Mouse (Mus musculus) G1E (cell line): ENCODE measurements around the gene Cgrrf1. TPM values are rescaled to one million over a fixed set of nuclear protein-coding genes. Genes with fewer than 3 reads are reported as not detected.

Experiments used
- ATAC-seq: 2 replicates; pipeline ENCODE4 v1.8.0; 2016; ENCODE audit warnings: mild to moderate bottlenecking; ENCODE audit not compliant: insufficient number of reproducible peaks, poor library complexity, low FRiP score, severe bottlenecking; ENCODE audit errors: extremely low read depth
- DNase-seq: peaks from one replicate; pipeline ENCODE4 v3.0.0; 2012; ENCODE audit warnings: low spot score
- H3K27me3 ChIP-seq: 2 replicates; pipeline ENCODE4 v1.6.1; 2012; ENCODE audit warnings: mild to moderate bottlenecking, low read length, inconsistent platforms; ENCODE audit not compliant: insufficient read depth
- H3K36me3 ChIP-seq: replicated peaks from 2 replicates; pipeline ENCODE3; 2012; ENCODE audit warnings: mild to moderate bottlenecking, inconsistent platforms
- H3K4me1 ChIP-seq: 2 replicates; pipeline ENCODE4 v1.6.1; 2012; ENCODE audit warnings: low read depth, low read length, inconsistent platforms, mixed read lengths; ENCODE audit not compliant: insufficient read depth
- H3K4me3 ChIP-seq: 2 replicates; pipeline ENCODE4 v1.5.1; 2012; ENCODE audit warnings: low read depth, mild to moderate bottlenecking, inconsistent platforms, low read length, moderate library complexity, mixed read lengths
- H3K9me3 ChIP-seq: replicated peaks from 2 replicates; pipeline ENCODE4 v1.6.1; 2012; ENCODE audit warnings: inconsistent platforms
- CTCF ChIP-seq: IDR thresholded peaks from 2 replicates; pipeline ENCODE4 v1.5.1; 2012; ENCODE audit warnings: low read depth, low read length, inconsistent platforms, mixed read lengths
- GATA1 ChIP-seq: IDR thresholded peaks from 2 replicates; pipeline ENCODE4 v1.6.1; 2012; ENCODE audit warnings: borderline replicate concordance, low read length, inconsistent platforms, mixed read lengths
- GATA2 ChIP-seq: IDR thresholded peaks from 2 replicates; pipeline ENCODE4 v1.6.1; 2012; ENCODE audit warnings: low read depth, low read length, inconsistent platforms, borderline replicate concordance
- POLR2AphosphoS5 ChIP-seq: IDR thresholded peaks from 2 replicates; pipeline ENCODE4 v1.6.1; 2012; ENCODE audit warnings: low read depth, low read length, inconsistent platforms; ENCODE audit not compliant: insufficient replicate concordance
- TAL1 ChIP-seq: conservative IDR thresholded peaks from 2 replicates; pipeline ENCODE4 v1.6.1; 2012; ENCODE audit warnings: low read depth, low read length, inconsistent platforms, mixed read lengths
- polyA plus RNA-seq: library from polyadenylated mRNA; stranded (reverse); fragments of >175 nt; gene quantifications from 2 replicates; pipeline ENCODE4 v1.2.3, GENCODE M21; 2012
- total RNA-seq, 2 experiments: library from RNA; stranded (forward) in 1 of 2; stranded (reverse) in 1 of 2; fragments of 200-1000 nt in 1 of 2; fragments of >200 nt in 1 of 2; fragmentation: Nextera tagmentation in 1 of 2; gene quantifications; 2 replicates each; pipeline ENCODE4 v1.2.3; 2014 to 2017

Cgrrf1 gene
- total and polyA plus RNA-seq, 3 experiments = 9.0 to 36.0 (median 30.0) TPM

GRCm38 (mm10) chr14:46880935-46881334, 49.0 kb downstream of the Cgrrf1 start:
- DNase-seq (no peak), ATAC-seq (no peak)
- Histone ChIP-seq H3K36me3 (no peaks in the 10 kb centered on the region), H3K4me1 (0 out of 2 replicates have a peak, but pooled peaks cover 3% of the 10 kb centered on the region), H3K4me3 (no peak overlapping the region), H3K27me3 (peaks cover 42% of the 10 kb centered on the region), H3K9me3 (peaks cover 7% of the 10 kb centered on the region)
- no peak for TF ChIP-seq GATA2
- no peak for TF ChIP-seq GATA1
- TF ChIP-seq TAL1 = no peak
- TF ChIP-seq POLR2AphosphoS5 = no peak
- TF ChIP-seq CTCF = no peak

GRCm38 (mm10) chr14:46881581-46882430, 49.9 kb downstream of the Cgrrf1 start:
- Histone ChIP-seq H3K27me3 (peaks cover 45% of the 10 kb centered on the region), H3K4me3 (no peak overlapping the region)
- no peak for ATAC-seq

GRCm38 (mm10) chr14:46882431-46883067, 50.6 kb downstream of the Cgrrf1 start, which contains the start of gene Samd4:
Samd4 (plus strand) TSS chr14:46882854.
- Histone ChIP-seq H3K4me3 (no peak within 1 kb of the TSS), H3K9me3 (peaks cover 7% of the 10 kb centered on the region), H3K4me1 (0 out of 2 replicates have a peak, but pooled peaks cover 3% of the 10 kb centered on the region), H3K27me3 (peaks cover 45% of the 10 kb centered on the region), H3K36me3 (no peaks in the 10 kb centered on the region)
- DNase-seq (no peak), ATAC-seq (no peak)
- no peak for TF ChIP-seq POLR2AphosphoS5
- TF ChIP-seq GATA2 = no peak
- TF ChIP-seq GATA1 = no peak
- no peak for TF ChIP-seq TAL1
- TF ChIP-seq CTCF = no peak

More at GRCm38 (mm10) chr14:46881581-46882430, 49.9 kb downstream of the Cgrrf1 start:
- DNase-seq = no peak
- no peaks in the 10 kb centered on the region for H3K36me3 ChIP-seq
- peaks cover 7% of the 10 kb centered on the region for H3K9me3 ChIP-seq
- TF ChIP-seq TAL1 (no peak), CTCF (no peak), POLR2AphosphoS5 (no peak), GATA1 (no peak), GATA2 (no peak)
- H3K4me1 ChIP-seq = 0 out of 2 replicates have a peak, but pooled peaks cover 3% of the 10 kb centered on the region

- Histone ChIP-seq H3K4me3 (no peak overlapping the region), H3K36me3 (no peaks in the 10 kb centered on the region), H3K4me1 (0 out of 2 replicates have a peak, but pooled peaks cover 3% of the 10 kb centered on the region), H3K27me3 (peaks cover 45% of the 10 kb centered on the region), H3K9me3 (peaks cover 7% of the 10 kb centered on the region)
- TF ChIP-seq TAL1 = no peak
- TF ChIP-seq GATA1 = no peak
- TF ChIP-seq GATA2 = no peak
- TF ChIP-seq POLR2AphosphoS5 = no peak
- TF ChIP-seq CTCF = no peak
- ATAC-seq (no peak), DNase-seq (no peak)
Observed at GRCm38 (mm10) chr14:46883068-46883870, 51.3 kb downstream of the Cgrrf1 start.

GRCm38 (mm10) chr14:46883871-46884441, 52.0 kb downstream of the Cgrrf1 start:
- Histone ChIP-seq H3K36me3 (no peaks in the 10 kb centered on the region), H3K4me1 (0 out of 2 replicates have a peak, but pooled peaks cover 3% of the 10 kb centered on the region), H3K27me3 (peaks cover 45% of the 10 kb centered on the region), H3K9me3 (peaks cover 7% of the 10 kb centered on the region), H3K4me3 (no peak overlapping the region)
- no peak for TF ChIP-seq GATA2
- TF ChIP-seq GATA1 = no peak
- TF ChIP-seq CTCF = no peak
- TF ChIP-seq TAL1 = no peak
- TF ChIP-seq POLR2AphosphoS5 = no peak
- no peak for ATAC-seq
- DNase-seq = no peak
